Mouse (Mus musculus): Measurements from ENCODE around the gene Tmem91.
A peak's percentile ranks its signal among the peaks of the same experiment; 100 is the strongest.

GRCm38 (mm10) chr7:25707581-25708292 is 32.8 kb upstream of the Tmem91 start:
- no peak for TF ChIP-seq HCFC1 (IDR thresholded peaks at IDR 0.05; ENCODE audit: borderline replicate concordance, insufficient read depth, low read length)
- TF ChIP-seq MAFK (IDR thresholded peaks at IDR 0.05; ENCODE audit: insufficient read depth, low read depth, low read length) = peak; percentile 61; the same call in 1 of the 2 replicates
- TF ChIP-seq ZNF384 (IDR thresholded peaks at IDR 0.05; ENCODE audit: low read depth, low read length) = no peak
- TF ChIP-seq ZC3H11A (IDR thresholded peaks at IDR 0.05; ENCODE audit: borderline replicate concordance, low read depth, low read length) = no peak

All from ES-E14 (cell line).